Mouse (Mus musculus): Measurements from ENCODE around the gene Ercc6. TPM values are rescaled to one million over a fixed set of nuclear protein-coding genes. Genes with fewer than 3 reads are reported as not detected.

The Ercc6 gene
- polyA plus RNA-seq (2017; shearing (Covaris generic)), result 31.6 TPM

DNA sequence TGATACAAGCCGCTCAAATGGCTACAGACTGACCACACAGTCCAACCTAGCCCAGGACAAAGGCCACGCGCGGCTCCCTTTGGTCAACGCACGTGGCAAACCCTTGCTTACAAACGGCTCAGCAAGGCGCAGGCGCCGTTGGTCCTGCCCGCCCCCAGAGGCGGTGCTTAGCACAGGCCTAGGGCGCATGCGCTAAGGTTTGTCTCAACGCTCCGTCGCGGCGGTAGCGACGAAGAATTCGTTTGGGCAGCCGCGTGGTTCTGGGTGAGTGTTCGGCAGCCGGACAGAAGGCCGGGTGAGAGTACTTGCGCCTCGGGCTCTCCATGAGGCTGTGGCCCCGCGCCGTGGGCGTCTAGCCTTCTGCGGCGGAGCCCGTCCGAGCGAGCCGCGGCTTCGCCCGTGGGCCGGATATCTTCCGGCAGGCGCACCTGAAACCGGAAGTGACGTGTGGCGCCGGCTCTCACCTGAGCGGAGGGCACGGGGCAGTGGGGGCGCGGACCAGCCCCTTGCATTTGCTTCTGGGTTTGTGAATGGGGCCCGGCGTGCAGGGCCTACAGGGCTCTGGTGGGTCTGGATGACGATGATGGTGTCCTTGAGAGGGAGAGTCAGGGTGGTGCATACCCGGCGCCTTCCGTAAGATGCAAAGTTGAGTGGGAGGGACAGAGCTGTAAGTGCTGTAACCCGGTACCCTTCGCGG is at the start of gene Ercc6:
TSS of gene Ercc6 (plus strand) at position 186 of the 697 bp plus-strand sequence.

DNA sequence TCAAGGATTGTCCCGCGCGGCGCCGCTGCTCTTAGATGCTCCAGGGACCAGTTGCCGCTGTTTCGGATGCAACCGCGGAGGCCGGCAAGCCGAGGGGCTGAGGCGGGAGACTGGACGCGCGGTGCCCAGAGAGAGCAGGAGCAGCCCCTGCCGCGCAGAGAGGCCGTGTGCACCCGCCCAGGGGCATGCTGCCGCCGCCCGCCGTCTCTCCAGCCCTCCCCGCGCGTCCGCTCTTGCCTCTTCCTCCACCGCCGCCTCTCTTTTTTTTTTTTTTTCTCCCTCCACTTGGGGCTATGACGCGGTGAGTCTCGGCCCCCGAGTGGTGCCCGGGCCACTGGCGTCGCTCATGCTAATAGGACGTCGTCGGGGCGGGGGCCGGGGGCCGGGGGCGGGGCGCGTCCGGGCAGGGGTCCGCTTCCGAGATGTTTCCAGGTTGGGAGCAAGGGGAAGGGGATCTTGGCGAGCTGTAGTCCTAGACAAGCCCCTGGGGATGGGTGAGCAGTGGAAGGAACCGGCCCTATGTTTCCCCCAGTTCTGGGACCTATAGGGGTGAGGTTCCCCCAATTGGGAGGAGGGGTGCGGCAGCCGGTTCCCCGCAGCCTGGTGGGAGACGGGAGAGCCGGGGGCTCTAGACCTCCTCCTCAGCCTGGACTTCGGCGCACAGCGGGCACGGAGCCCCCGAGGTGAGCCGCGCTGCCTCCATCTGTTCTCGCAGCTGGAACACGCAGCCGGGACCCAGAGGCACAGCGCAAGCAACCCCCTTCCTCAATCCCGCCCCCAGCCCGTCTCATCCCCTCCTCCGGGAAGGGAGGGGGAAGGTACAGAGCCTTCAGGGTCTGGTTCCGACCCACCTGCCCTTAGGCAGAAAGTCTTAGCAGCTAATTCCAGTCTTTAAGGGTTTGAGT is 48.5 kb upstream of the Ercc6 start, which contains the start of gene Slc18a3:
TSS of gene Slc18a3 (minus strand) at position 250 of the 905 bp plus-strand sequence.

DNA sequence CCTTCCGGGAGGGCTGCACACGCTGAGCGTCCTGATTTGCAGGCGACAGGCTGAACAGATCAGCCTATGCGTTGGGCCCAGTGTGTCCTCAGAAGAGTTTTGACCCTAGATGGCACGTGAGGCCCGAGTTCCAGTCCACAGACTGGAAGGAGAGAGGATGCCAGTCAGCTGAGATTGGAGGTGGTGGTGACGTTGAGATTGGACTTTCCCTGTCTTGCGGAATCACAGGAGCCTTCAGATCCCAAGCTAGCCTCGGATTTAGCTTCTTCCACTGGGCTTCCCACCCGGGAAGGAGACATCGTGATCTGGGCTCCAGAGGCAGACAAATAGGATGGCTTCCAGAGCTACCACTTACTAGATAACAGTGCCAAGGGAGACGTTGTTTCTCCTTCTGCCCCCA is 47.4 kb upstream of the Ercc6 start, which contains the start of gene Chat:
TSS of gene Chat (minus strand) at position 101 of the 400 bp plus-strand sequence.

DNA sequence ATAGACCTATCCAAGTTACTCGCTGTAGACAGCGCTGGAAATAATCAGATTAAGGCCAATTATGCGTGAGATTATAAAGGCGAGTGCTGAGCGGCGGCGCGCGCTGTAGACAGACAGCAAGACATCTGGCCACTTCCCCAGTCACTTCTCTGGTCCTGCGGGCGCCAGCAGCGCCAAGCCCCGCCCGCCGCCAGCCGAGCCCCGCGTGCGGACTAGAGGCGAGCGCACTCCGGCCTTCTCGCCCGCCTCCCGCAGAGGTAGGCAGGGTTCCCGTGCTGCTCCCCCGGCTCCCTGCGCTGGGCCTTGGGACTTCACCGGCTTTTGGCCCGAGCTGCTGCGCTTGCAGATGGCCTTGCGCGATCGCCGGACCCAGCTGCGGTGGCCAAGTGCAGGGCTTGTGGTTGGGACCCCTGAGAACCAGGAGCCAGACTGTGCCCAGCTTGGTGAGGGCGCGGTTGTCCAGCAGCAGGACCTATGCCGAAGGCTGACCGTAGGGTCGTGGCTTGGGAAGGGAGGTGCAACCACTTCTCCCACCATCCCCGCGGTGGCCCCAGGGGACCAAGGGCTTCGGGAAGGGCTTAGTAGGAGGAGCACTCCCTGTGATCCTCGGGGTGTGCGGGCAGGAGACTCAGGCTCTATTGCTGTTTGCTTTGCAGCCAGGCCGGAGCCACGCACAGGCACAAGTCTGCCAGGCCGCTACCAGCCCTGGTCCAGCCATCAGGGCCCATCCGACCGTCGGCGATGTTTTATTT is 86.1 kb downstream of the Ercc6 start, which contains the start of gene Prrxl1:
TSS of gene Prrxl1 (plus strand) at position 118 of the 752 bp plus-strand sequence.

Other genes starting within 250 kb of the Ercc6 start
- 0.18 TPM for gene Ogdhl, start 191.5 kb upstream of the Ercc6 start, polyA plus RNA-seq (2017; shearing (Covaris generic))
- gene 1700024G13Rik, start 125.1 kb upstream of the Ercc6 start, polyA plus RNA-seq (2017; shearing (Covaris generic)), result not detected
- not detected for gene Slc18a3, start 48.7 kb upstream of the Ercc6 start, polyA plus RNA-seq (2017; shearing (Covaris generic))
- gene Chat, start 47.5 kb upstream of the Ercc6 start, polyA plus RNA-seq (2017; shearing (Covaris generic)), result not detected
- not detected for gene Prrxl1, start 85.9 kb downstream of the Ercc6 start, polyA plus RNA-seq (2017; shearing (Covaris generic))
- not detected for gene 3425401B19Rik, start 171.8 kb downstream of the Ercc6 start, polyA plus RNA-seq (2017; shearing (Covaris generic))

Data from CD4-positive, CD25-positive, alpha-beta regulatory T cell (primary cell).